Comparison of ENCODE assay signal across 8 mouse cellular contexts in genomic region chr3:88336058-88337013, GRCm38 (mm10). TPM values are rescaled to one million over a fixed set of nuclear protein-coding genes. Genes with fewer than 3 reads are reported as not detected.
DNase-seq lines count a peak whose midpoint lies in the region; ATAC-seq and TF ChIP-seq lines count a peak whose summit lies in the region.

Tmem79 (minus strand) TSS chr3:88336148.
Smg5 (plus strand) TSS chr3:88336260.

- peaks cover 49% of the 10 kb centered on the region for H3K79me3 ChIP-seq in C2C12 (ENCODE audit: low read depth)

- H3K27me3 ChIP-seq in C2C12 (ENCODE audit: control insufficient read depth, insufficient read depth, insufficient read length), result no peaks in the 10 kb centered on the region
- peaks cover 5% of the 10 kb centered on the region for H3K27me3 ChIP-seq in erythroblast, embryonic 14.5 days (ENCODE audit: control insufficient read depth)
- no peaks in the 10 kb centered on the region for H3K27me3 ChIP-seq in heart, embryonic 12.5 days (replicated peaks)
- no peaks in the 10 kb centered on the region for H3K27me3 ChIP-seq in kidney, postnatal 0 days (ENCODE audit: insufficient read depth, low read length)
- no peaks in the 10 kb centered on the region for H3K27me3 ChIP-seq in liver, embryonic 11.5 days (replicated peaks; ENCODE audit: control insufficient read depth, insufficient read depth, low read length)
- H3K27me3 ChIP-seq in stomach, embryonic 14.5 days (ENCODE audit: control insufficient read depth, insufficient read depth, low read length), result no peaks in the 10 kb centered on the region

- peak within 1 kb of the TSS; percentile 74 for H3K4me3 ChIP-seq in C2C12 (ENCODE audit: insufficient read depth, poor library complexity, severe bottlenecking)
- peak within 1 kb of the TSS; percentile 78 for H3K4me3 ChIP-seq in erythroblast, embryonic 14.5 days (replicated peaks)
- peak within 1 kb of the TSS; percentile 92 for H3K4me3 ChIP-seq in heart, embryonic 12.5 days
- peak within 1 kb of the TSS; percentile 62 for H3K4me3 ChIP-seq in kidney, postnatal 0 days (replicated peaks; ENCODE audit: low read depth, low read length)
- peak within 1 kb of the TSS; percentile 86 for H3K4me3 ChIP-seq in liver, embryonic 11.5 days (ENCODE audit: low read depth, low read length)
- H3K4me3 ChIP-seq in stomach, embryonic 14.5 days (ENCODE audit: low read depth, low read length), result peak within 1 kb of the TSS; percentile 70

- H3K36me3 ChIP-seq in C2C12 (ENCODE audit: control insufficient read depth, insufficient read depth), result peaks cover 37% of the 10 kb centered on the region
- peaks cover 32% of the 10 kb centered on the region for H3K36me3 ChIP-seq in erythroblast, embryonic 14.5 days (ENCODE audit: control insufficient read depth)
- peaks cover 3% of the 10 kb centered on the region; the same call in 1 of the 2 replicates for H3K36me3 ChIP-seq in heart, embryonic 12.5 days
- H3K36me3 ChIP-seq in kidney, postnatal 0 days (ENCODE audit: insufficient read depth, low read length), result no peaks in the 10 kb centered on the region
- H3K36me3 ChIP-seq in liver, embryonic 11.5 days (ENCODE audit: control insufficient read depth, insufficient read depth, low read length), result peaks cover 2% of the 10 kb centered on the region; the same call in 1 of the 2 replicates
- H3K36me3 ChIP-seq in stomach, embryonic 14.5 days (ENCODE audit: control insufficient read depth, insufficient read depth, low read length), result no peaks in the 10 kb centered on the region

- DNase-seq in brain, embryonic 14.5 days (ENCODE audit: low read depth), result peak; percentile 98
- peak; percentile 97 for DNase-seq in kidney, postnatal 0 days (ENCODE audit: low spot score)
- peak; percentile 98 for DNase-seq in liver, embryonic 11.5 days (ENCODE audit: low spot score)
- DNase-seq in naive thymus-derived CD4-positive, alpha-beta T cell, adult 2 months (ENCODE audit: low read depth), result peak; percentile 98

- H3K9ac ChIP-seq in heart, embryonic 12.5 days, result peak within 1 kb of the TSS; percentile 95
- peak within 1 kb of the TSS; percentile 84 for H3K9ac ChIP-seq in kidney, postnatal 0 days (ENCODE audit: low read depth, low read length)
- peak within 1 kb of the TSS; percentile 95 for H3K9ac ChIP-seq in liver, embryonic 11.5 days (ENCODE audit: low read depth, low read length)
- peak within 1 kb of the TSS; percentile 80 for H3K9ac ChIP-seq in stomach, embryonic 14.5 days (replicated peaks; ENCODE audit: low read depth, low read length)

- peak; percentile 92 for ATAC-seq in heart, embryonic 12.5 days (ENCODE audit: insufficient number of reproducible peaks, low FRiP score)
- peak; percentile 92 for ATAC-seq in kidney, postnatal 0 days (replicated peaks; ENCODE audit: low FRiP score, low read depth)
- ATAC-seq in liver, embryonic 11.5 days (replicated peaks; ENCODE audit: low FRiP score), result peak; percentile 87
- ATAC-seq in stomach, embryonic 14.5 days (ENCODE audit: insufficient number of reproducible peaks, insufficient read depth, low FRiP score, low read depth), result peak; percentile 89

- H3K4me2 ChIP-seq in heart, embryonic 12.5 days, result peak within 1 kb of the TSS; percentile 81
- H3K4me2 ChIP-seq in kidney, postnatal 0 days (ENCODE audit: low read length), result peak within 1 kb of the TSS; percentile 80
- H3K4me2 ChIP-seq in liver, embryonic 11.5 days, result peak within 1 kb of the TSS; percentile 83
- peak within 1 kb of the TSS; percentile 51 for H3K4me2 ChIP-seq in stomach, embryonic 14.5 days (replicated peaks; ENCODE audit: low read depth, low read length)

- TF ChIP-seq CTCF in C2C12 (IDR thresholded peaks at IDR 0.05; ENCODE audit: control insufficient read depth, insufficient read depth, insufficient read length), result no peak
- TF ChIP-seq CTCF in brain, embryonic 14.5 days (IDR thresholded peaks at IDR 0.05; ENCODE audit: borderline replicate concordance, extremely low read depth, insufficient read depth, insufficient read length), result no peak
- no peak for TF ChIP-seq CTCF in kidney, postnatal 0 days (IDR thresholded peaks at IDR 0.05; ENCODE audit: low read depth)

- H3K27ac ChIP-seq in heart, embryonic 12.5 days (ENCODE audit: poor library complexity, severe bottlenecking), result peak within 1 kb of the TSS; percentile 96
- H3K27ac ChIP-seq in kidney, postnatal 0 days, result peak within 1 kb of the TSS; percentile 88
- H3K27ac ChIP-seq in liver, embryonic 11.5 days (ENCODE audit: low read depth, low read length), result peak within 1 kb of the TSS; percentile 97
- H3K27ac ChIP-seq in stomach, embryonic 14.5 days (ENCODE audit: low read length), result peak within 1 kb of the TSS; percentile 94

- peak within 1 kb of the TSS; percentile 94 for H3ac ChIP-seq in C2C12 (ENCODE audit: control insufficient read depth, insufficient read length, low read depth)

- H3K79me2 ChIP-seq in C2C12 (ENCODE audit: control insufficient read depth, insufficient read depth), result peaks cover 51% of the 10 kb centered on the region

- H3K4me1 ChIP-seq in erythroblast, embryonic 14.5 days (ENCODE audit: control insufficient read depth), result peaks cover 78% of the 10 kb centered on the region
- H3K4me1 ChIP-seq in heart, embryonic 12.5 days (replicated peaks), result peaks cover 35% of the 10 kb centered on the region
- peaks cover 17% of the 10 kb centered on the region for H3K4me1 ChIP-seq in kidney, postnatal 0 days (replicated peaks; ENCODE audit: insufficient read depth, low read length)
- peaks cover 44% of the 10 kb centered on the region for H3K4me1 ChIP-seq in liver, embryonic 11.5 days (replicated peaks; ENCODE audit: control insufficient read depth, insufficient read depth, low read length)
- peaks cover 18% of the 10 kb centered on the region for H3K4me1 ChIP-seq in stomach, embryonic 14.5 days (ENCODE audit: control insufficient read depth, insufficient read depth, low read length)

- peak; percentile 97 for TF ChIP-seq POLR2A in brain, embryonic 14.5 days (IDR thresholded peaks at IDR 0.05; ENCODE audit: borderline replicate concordance, extremely low read depth, insufficient read depth, insufficient read length, poor library complexity, severe bottlenecking)

- H3K9me3 ChIP-seq in erythroblast, embryonic 14.5 days (ENCODE audit: control insufficient read depth, low read length), result peaks cover 6% of the 10 kb centered on the region
- no peaks in the 10 kb centered on the region for H3K9me3 ChIP-seq in heart, embryonic 12.5 days (replicated peaks)
- no peaks in the 10 kb centered on the region for H3K9me3 ChIP-seq in kidney, postnatal 0 days (replicated peaks; ENCODE audit: low read length)
- no peaks in the 10 kb centered on the region for H3K9me3 ChIP-seq in liver, embryonic 11.5 days (ENCODE audit: control insufficient read depth, low read length)
- no peaks in the 10 kb centered on the region for H3K9me3 ChIP-seq in stomach, embryonic 14.5 days (ENCODE audit: control insufficient read depth, low read depth, low read length)

- WGBS in heart, embryonic 12.5 days, result 2% methylated on average over 66 of the region's 66 CpGs
- 2% methylated on average over 58 of the region's 66 CpGs for WGBS in kidney, postnatal 0 days
- WGBS in liver, embryonic 11.5 days, result 2% methylated on average over 59 of the region's 66 CpGs
- 2% methylated on average over 65 of the region's 66 CpGs for whole genome bisulfite sequencing in stomach, embryonic 14.5 days

TF ChIP-seq in C2C12, 6 proteins besides CTCF, POLR2A, EP300 and RAD21:
- TF ChIP-seq MYOD1 (IDR thresholded peaks at IDR 0.05; ENCODE audit: control insufficient read depth, insufficient read length, low read depth), result no peak
- TF ChIP-seq FOSL1 (IDR thresholded peaks at IDR 0.05; ENCODE audit: insufficient read depth, low read length, poor library complexity, severe bottlenecking), result no peak
- no peak for TF ChIP-seq MYOG (IDR thresholded peaks at IDR 0.05; ENCODE audit: control insufficient read depth, extremely low read depth, insufficient read length)
- no peak for TF ChIP-seq MAX (IDR thresholded peaks at IDR 0.05)
- no peak for TF ChIP-seq USF1 (IDR thresholded peaks at IDR 0.05; ENCODE audit: low read depth)
- no peak for TF ChIP-seq CEBPB (IDR thresholded peaks at IDR 0.05; ENCODE audit: low read depth)
TF ChIP-seq in C2C12: peak in this region for 0.

RNA-seq across cellular contexts. Expression of gene Tmem79, which starts in this region (rescaled TPM):
- 2.1 TPM for polyA plus RNA-seq in C2C12 (2012; fragmentation: generic; extraction: Trizol)
- polyA plus RNA-seq in brain, embryonic 14.5 days (2012; rRNA removed), result 1.7 and 1.8 TPM in 2 replicates
- polyA plus RNA-seq in erythroblast, embryonic 14.5 days (2012), result 0.09 and 0.25 TPM in 2 replicates
- 1.4 and 1.9 TPM in 2 replicates for polyA plus RNA-seq in heart, embryonic 12.5 days (2016; fragmentation: Nextera tagmentation; extraction: Ambion mirVana)
- 6.3 and 7.4 TPM in 2 replicates for polyA plus RNA-seq in kidney, postnatal 0 days (2015; fragmentation: Nextera tagmentation; extraction: Ambion mirVana)
- 2.0 TPM in 2 replicates for polyA plus RNA-seq in liver, embryonic 11.5 days (2014; fragmentation: Nextera tagmentation; extraction: Ambion mirVana)
- 20.5 and 23.1 TPM in 2 replicates for polyA plus RNA-seq in stomach, embryonic 14.5 days (2014; fragmentation: Nextera tagmentation; extraction: Ambion mirVana)

RNA-seq across cellular contexts. Expression of gene Smg5, which starts in this region (rescaled TPM):
- 84.5 TPM for polyA plus RNA-seq in C2C12 (2012; fragmentation: generic; extraction: Trizol)
- 108 and 120 TPM in 2 replicates for polyA plus RNA-seq in brain, embryonic 14.5 days (2012; rRNA removed)
- polyA plus RNA-seq in erythroblast, embryonic 14.5 days (2012), result 16.0 and 20.1 TPM in 2 replicates
- polyA plus RNA-seq in heart, embryonic 12.5 days (2016; fragmentation: Nextera tagmentation; extraction: Ambion mirVana), result 53.9 and 57.5 TPM in 2 replicates
- 26.7 and 30.9 TPM in 2 replicates for polyA plus RNA-seq in kidney, postnatal 0 days (2015; fragmentation: Nextera tagmentation; extraction: Ambion mirVana)
- polyA plus RNA-seq in liver, embryonic 11.5 days (2014; fragmentation: Nextera tagmentation; extraction: Ambion mirVana), result 52.0 TPM in 2 replicates
- 38.9 and 39.4 TPM in 2 replicates for polyA plus RNA-seq in stomach, embryonic 14.5 days (2014; fragmentation: Nextera tagmentation; extraction: Ambion mirVana)

Comparison
In these comparisons a context has a peak if more than half of its experiments do, and no peak if none do; other contexts are left out.
1. Peak in every context shown above with its lines: DNase-seq, ATAC-seq, H3K4me3 ChIP-seq and H3K27ac ChIP-seq.